Mouse (Mus musculus): ENCODE measurements at regions not wholly inside any gene's neighbourhood (a gene's known extent, or its start where the extent isn't known, plus 50 kb on each side); places are given as distances from the start of the nearest gene placed in this dataset.

- DNase-seq (ENCODE audit: low read depth, low spot score) = no peak
Measured at GRCm38 (mm10) chr6:147964739-147965138, 82.3 kb upstream of the Far2 start.

DNA sequence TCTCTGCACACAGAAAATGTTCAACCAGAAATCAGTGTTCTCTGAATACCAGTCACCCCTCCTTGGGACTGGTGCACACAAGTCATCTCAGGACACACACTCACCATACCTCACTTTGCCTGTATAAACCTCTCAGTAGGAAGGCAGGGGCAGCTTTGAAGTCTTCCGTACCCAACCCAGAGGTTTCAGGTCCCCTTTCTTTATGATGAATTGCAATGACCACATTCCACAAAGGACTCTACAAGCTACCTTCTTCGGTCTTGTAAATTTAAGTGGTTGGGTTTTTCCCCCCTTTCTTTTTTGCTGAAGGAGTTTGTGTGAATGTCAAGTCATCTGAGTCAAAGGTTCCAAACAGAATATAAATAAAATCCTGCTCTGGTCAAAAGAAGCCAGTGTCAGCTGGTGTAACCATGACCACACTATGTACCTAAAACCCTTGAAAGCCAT lies 76.9 kb upstream of the Far2 start:
- no peak for DNase-seq (ENCODE audit: low read depth, low spot score)

DNA sequence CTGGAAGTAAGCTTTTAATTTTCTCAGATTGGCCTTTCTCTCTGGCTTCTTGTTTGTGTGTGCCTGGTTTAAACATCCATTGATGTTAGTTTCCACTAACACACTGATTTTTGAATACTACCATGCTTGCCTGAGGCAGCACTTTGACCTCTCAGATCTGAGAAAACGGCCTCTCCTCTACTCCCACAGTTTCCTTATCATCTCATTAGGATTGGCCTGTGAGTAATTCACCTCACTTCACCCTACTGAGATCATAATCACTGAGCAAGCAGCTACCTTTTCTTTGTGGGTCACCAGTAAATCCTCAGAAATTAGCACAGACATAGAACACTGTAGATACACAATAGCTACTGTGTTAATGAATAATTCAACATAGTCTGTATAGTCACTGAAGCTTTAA lies 74.5 kb upstream of the Far2 start:
- no peak for DNase-seq (ENCODE audit: low read depth, low spot score)

DNA sequence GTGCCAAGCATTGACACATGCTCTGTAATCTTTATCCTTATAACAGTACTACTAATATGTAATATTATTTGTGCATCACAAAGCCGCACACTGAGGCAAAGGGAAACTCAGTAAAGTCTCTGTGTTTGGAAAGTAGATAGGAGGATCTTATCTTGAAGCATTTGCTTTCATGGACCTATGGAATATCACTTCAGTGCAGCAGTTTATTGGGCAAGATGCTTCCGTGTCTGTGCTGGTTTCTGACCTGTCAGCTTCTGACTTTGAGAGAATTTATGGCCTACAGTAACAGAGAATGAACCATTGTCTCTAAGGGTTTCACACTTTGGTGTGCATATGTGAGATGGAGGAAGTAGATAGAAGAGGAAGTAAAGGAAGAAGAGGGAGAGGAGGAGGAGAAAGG lies 74.0 kb upstream of the Far2 start:
- no peak for DNase-seq (ENCODE audit: low read depth, low spot score)

- DNase-seq (ENCODE audit: low read depth, low spot score) = no peak
Measured at GRCm38 (mm10) chr6:147975917-147976316, 71.1 kb upstream of the Far2 start.

- DNase-seq (ENCODE audit: low read depth, low spot score) = no peak
Measured at GRCm38 (mm10) chr6:147989381-147989780, 57.7 kb upstream of the Far2 start.
